Mouse (Mus musculus): Measurements from ENCODE around the gene Oog2.
"Not testable (repeated sequence)": the region's sequence is repeated elsewhere in the genome, so short reads cannot be mapped to it uniquely, and the experiment has no call there.

Gene Oog2

DNA sequence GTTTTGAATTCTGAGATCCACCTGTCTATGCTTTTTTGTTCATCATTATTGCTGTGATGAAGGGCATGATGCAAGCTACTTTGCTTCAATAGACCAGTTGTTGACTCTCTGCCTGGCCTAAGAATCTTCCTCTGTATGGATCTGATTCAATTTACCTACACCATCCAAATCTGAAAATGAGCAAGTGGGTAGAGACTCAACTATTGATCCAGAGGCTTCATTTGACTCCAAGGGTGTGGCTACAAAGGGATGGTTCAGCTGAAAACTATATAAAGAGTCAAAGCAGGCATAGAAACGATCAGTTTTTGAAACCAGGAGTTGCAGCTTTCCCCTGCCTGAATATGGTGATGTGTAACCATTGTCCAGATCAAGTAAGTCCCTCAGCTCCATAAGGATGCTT, at the start of gene Oog2:
Gene Oog2, plus strand, starts transcription at position 301 of the 400 bp plus-strand sequence.
- DNase-seq, result no peak

DNA sequence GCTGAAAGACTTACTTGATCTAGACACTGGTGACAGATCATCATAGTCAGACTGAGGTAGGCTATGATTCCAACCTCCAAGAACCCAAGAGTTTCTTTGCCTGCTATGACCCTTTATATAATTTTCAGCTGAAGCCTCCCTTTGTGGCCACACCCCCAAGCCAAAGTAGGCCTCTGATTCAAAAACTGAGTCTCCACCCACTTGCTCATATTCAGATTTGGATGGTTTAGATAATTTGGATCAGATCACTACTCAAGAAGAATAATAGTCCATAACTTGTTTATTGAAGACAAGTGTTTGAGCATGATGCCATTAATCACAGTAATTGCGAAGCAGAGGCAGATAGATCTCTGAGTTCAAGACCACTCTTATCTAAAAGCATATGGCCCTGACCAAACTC, 28.0 kb upstream of the Oog2 start, which contains the start of gene Oog3:
Gene Oog3, minus strand, starts transcription at position 101 of the 400 bp plus-strand sequence.
- no peak for DNase-seq

DNA sequence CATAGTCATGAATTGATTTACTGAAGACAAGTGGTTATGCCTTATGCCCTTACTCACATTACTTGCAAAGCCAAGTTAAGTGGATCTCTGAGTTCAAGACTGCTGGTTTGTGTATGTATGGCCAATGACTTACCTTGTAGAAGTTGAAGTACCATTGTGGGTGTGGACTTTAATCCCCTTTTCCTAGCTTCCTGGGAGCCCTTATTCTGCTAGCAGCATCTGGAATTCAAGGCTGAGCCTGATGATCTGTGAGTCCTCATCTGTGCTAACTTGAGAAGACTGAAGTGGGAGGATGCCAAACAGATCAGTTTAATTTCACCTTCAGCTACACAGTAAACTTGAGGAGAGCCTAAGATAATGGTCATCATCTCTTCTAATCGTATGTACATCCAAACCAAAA, 22.7 kb downstream of the Oog2 start, which contains the start of gene C87977:
Gene C87977, minus strand, starts transcription at position 101 of the 400 bp plus-strand sequence.
- not testable (repeated sequence) for DNase-seq

Measured in thymus, postnatal 14 days (tissue).